Mouse (Mus musculus): Measurements from ENCODE around the gene Sdccag8. TPM values are rescaled to one million over a fixed set of nuclear protein-coding genes. Genes with fewer than 3 reads are reported as not detected.

The Sdccag8 gene
- polyA plus RNA-seq, 1 experiment from 2014 or later, result 11.1 TPM

GRCm38 (mm10) chr1:176851401-176851800, 36.9 kb downstream of the Sdccag8 start:
- Histone ChIP-seq H3K27me3 (ENCODE audit: control insufficient read depth, insufficient read depth, low read length) (no peaks in the 10 kb centered on the region), H3K4me1 (ENCODE audit: control insufficient read depth, insufficient read depth, low read length) (no peaks in the 10 kb centered on the region), H3K9ac (ENCODE audit: low read length) (no peak overlapping the region), H3K9me3 (replicated peaks; ENCODE audit: control insufficient read depth, low read length) (peaks cover 5% of the 10 kb centered on the region), H3K36me3 (ENCODE audit: control insufficient read depth, insufficient read depth) (peaks cover 8% of the 10 kb centered on the region), H3K4me3 (ENCODE audit: low read length) (no peak overlapping the region), H3K27ac (ENCODE audit: low read length) (no peak overlapping the region), H3K4me2 (ENCODE audit: low read depth, low read length) (no peak overlapping the region)
- no peak for ATAC-seq (replicated peaks; ENCODE audit: extremely low read depth, insufficient read depth, low FRiP score)
- 90% methylated on average over 7 of the region's 7 CpGs for WGBS

- no peak overlapping the region for H3K27ac ChIP-seq (ENCODE audit: low read length)
- H3K4me3 ChIP-seq (ENCODE audit: low read length), result no peak overlapping the region
- H3K4me2 ChIP-seq (ENCODE audit: low read depth, low read length), result no peak overlapping the region
- peaks cover 5% of the 10 kb centered on the region for H3K9me3 ChIP-seq (replicated peaks; ENCODE audit: control insufficient read depth, low read length)
- no peak; the same call in 1 of the 2 replicates for ATAC-seq (replicated peaks; ENCODE audit: extremely low read depth, insufficient read depth, low FRiP score)
- WGBS, result 81% methylated on average over 9 of the region's 9 CpGs
- no peaks in the 10 kb centered on the region for H3K27me3 ChIP-seq (ENCODE audit: control insufficient read depth, insufficient read depth, low read length)
- no peak overlapping the region for H3K9ac ChIP-seq (ENCODE audit: low read length)
- peaks cover 6% of the 10 kb centered on the region for H3K36me3 ChIP-seq (ENCODE audit: control insufficient read depth, insufficient read depth)
- no peaks in the 10 kb centered on the region for H3K4me1 ChIP-seq (ENCODE audit: control insufficient read depth, insufficient read depth, low read length)
These were observed 38.5 kb downstream of the Sdccag8 start for GRCm38 (mm10) chr1:176852813-176853590.

- Histone ChIP-seq H3K4me1 (ENCODE audit: control insufficient read depth, insufficient read depth, low read length) (peaks cover 3% of the 10 kb centered on the region), H3K36me3 (ENCODE audit: control insufficient read depth, insufficient read depth) (no peaks in the 10 kb centered on the region), H3K9ac (ENCODE audit: low read length) (no peak overlapping the region), H3K27me3 (ENCODE audit: control insufficient read depth, insufficient read depth, low read length) (no peaks in the 10 kb centered on the region), H3K9me3 (replicated peaks; ENCODE audit: control insufficient read depth, low read length) (no peaks in the 10 kb centered on the region), H3K4me3 (ENCODE audit: low read length) (no peak overlapping the region), H3K27ac (ENCODE audit: low read length) (no peak overlapping the region), H3K4me2 (ENCODE audit: low read depth, low read length) (no peak overlapping the region)
- no peak for ATAC-seq (replicated peaks; ENCODE audit: extremely low read depth, insufficient read depth, low FRiP score)
- 52% methylated on average over 9 of the region's 9 CpGs for WGBS
These were observed 47.7 kb downstream of the Sdccag8 start for GRCm38 (mm10) chr1:176861981-176862644.

- no peak for ATAC-seq (replicated peaks; ENCODE audit: extremely low read depth, insufficient read depth, low FRiP score)
- H3K4me1 ChIP-seq (ENCODE audit: control insufficient read depth, insufficient read depth, low read length), result peaks cover 3% of the 10 kb centered on the region
- no peaks in the 10 kb centered on the region for H3K36me3 ChIP-seq (ENCODE audit: control insufficient read depth, insufficient read depth)
- H3K27me3 ChIP-seq (ENCODE audit: control insufficient read depth, insufficient read depth, low read length), result no peaks in the 10 kb centered on the region
- H3K4me2 ChIP-seq (ENCODE audit: low read depth, low read length), result no peak overlapping the region
- H3K27ac ChIP-seq (ENCODE audit: low read length), result no peak overlapping the region
- WGBS, result 92% methylated on average over 11 of the region's 11 CpGs
- no peak overlapping the region for H3K4me3 ChIP-seq (ENCODE audit: low read length)
- H3K9ac ChIP-seq (ENCODE audit: low read length), result no peak overlapping the region
- no peaks in the 10 kb centered on the region for H3K9me3 ChIP-seq (replicated peaks; ENCODE audit: control insufficient read depth, low read length)
These were observed 56.0 kb downstream of the Sdccag8 start for GRCm38 (mm10) chr1:176870501-176870900.

- no peak overlapping the region for H3K27ac ChIP-seq (ENCODE audit: low read length)
- no peak for ATAC-seq (replicated peaks; ENCODE audit: extremely low read depth, insufficient read depth, low FRiP score)
These were observed 57.5 kb downstream of the Sdccag8 start for GRCm38 (mm10) chr1:176871975-176872374.

GRCm38 (mm10) chr1:176873463-176873862, 59.0 kb downstream of the Sdccag8 start:
- no peak for ATAC-seq (replicated peaks; ENCODE audit: extremely low read depth, insufficient read depth, low FRiP score)
- H3K27ac ChIP-seq (ENCODE audit: low read length), result no peak overlapping the region
- no peaks in the 10 kb centered on the region for H3K4me1 ChIP-seq (ENCODE audit: control insufficient read depth, insufficient read depth, low read length)
- no peak overlapping the region for H3K4me3 ChIP-seq (ENCODE audit: low read length)
- H3K36me3 ChIP-seq (ENCODE audit: control insufficient read depth, insufficient read depth), result no peaks in the 10 kb centered on the region
- no peak overlapping the region for H3K9ac ChIP-seq (ENCODE audit: low read length)
- no peaks in the 10 kb centered on the region for H3K9me3 ChIP-seq (replicated peaks; ENCODE audit: control insufficient read depth, low read length)
- WGBS, result 78% methylated on average over 9 of the region's 9 CpGs
- no peaks in the 10 kb centered on the region for H3K27me3 ChIP-seq (ENCODE audit: control insufficient read depth, insufficient read depth, low read length)
- H3K4me2 ChIP-seq (ENCODE audit: low read depth, low read length), result no peak overlapping the region

More at GRCm38 (mm10) chr1:176871975-176872374, 57.5 kb downstream of the Sdccag8 start:
- no peak overlapping the region for H3K9ac ChIP-seq (ENCODE audit: low read length)
- no peaks in the 10 kb centered on the region for H3K27me3 ChIP-seq (ENCODE audit: control insufficient read depth, insufficient read depth, low read length)
- H3K4me1 ChIP-seq (ENCODE audit: control insufficient read depth, insufficient read depth, low read length), result no peaks in the 10 kb centered on the region
- H3K36me3 ChIP-seq (ENCODE audit: control insufficient read depth, insufficient read depth), result no peaks in the 10 kb centered on the region
- 34% methylated on average over 3 of the region's 3 CpGs for WGBS
- H3K4me3 ChIP-seq (ENCODE audit: low read length), result no peak overlapping the region
- no peaks in the 10 kb centered on the region for H3K9me3 ChIP-seq (replicated peaks; ENCODE audit: control insufficient read depth, low read length)
- no peak overlapping the region for H3K4me2 ChIP-seq (ENCODE audit: low read depth, low read length)

GRCm38 (mm10) chr1:176874155-176874554, 59.7 kb downstream of the Sdccag8 start:
- Histone ChIP-seq H3K9ac (ENCODE audit: low read length) (no peak overlapping the region), H3K27me3 (ENCODE audit: control insufficient read depth, insufficient read depth, low read length) (no peaks in the 10 kb centered on the region), H3K4me1 (ENCODE audit: control insufficient read depth, insufficient read depth, low read length) (no peaks in the 10 kb centered on the region), H3K36me3 (ENCODE audit: control insufficient read depth, insufficient read depth) (no peaks in the 10 kb centered on the region), H3K9me3 (replicated peaks; ENCODE audit: control insufficient read depth, low read length) (no peaks in the 10 kb centered on the region), H3K4me2 (ENCODE audit: low read depth, low read length) (no peak overlapping the region), H3K4me3 (ENCODE audit: low read length) (no peak overlapping the region), H3K27ac (ENCODE audit: low read length) (no peak overlapping the region)
- no peak for ATAC-seq (replicated peaks; ENCODE audit: extremely low read depth, insufficient read depth, low FRiP score)

GRCm38 (mm10) chr1:176877756-176878155, 63.3 kb downstream of the Sdccag8 start:
- ATAC-seq (replicated peaks; ENCODE audit: extremely low read depth, insufficient read depth, low FRiP score), result no peak
- Histone ChIP-seq H3K4me2 (ENCODE audit: low read depth, low read length) (no peak overlapping the region), H3K27me3 (ENCODE audit: control insufficient read depth, insufficient read depth, low read length) (no peaks in the 10 kb centered on the region), H3K27ac (ENCODE audit: low read length) (no peak overlapping the region), H3K36me3 (ENCODE audit: control insufficient read depth, insufficient read depth) (no peaks in the 10 kb centered on the region), H3K9me3 (replicated peaks; ENCODE audit: control insufficient read depth, low read length) (no peaks in the 10 kb centered on the region), H3K4me3 (ENCODE audit: low read length) (no peak overlapping the region), H3K4me1 (ENCODE audit: control insufficient read depth, insufficient read depth, low read length) (no peaks in the 10 kb centered on the region), H3K9ac (ENCODE audit: low read length) (no peak overlapping the region)
- 46% methylated on average over 3 of the region's 3 CpGs for WGBS

GRCm38 (mm10) chr1:176879005-176879404, 64.5 kb downstream of the Sdccag8 start:
- Histone ChIP-seq H3K27ac (ENCODE audit: low read length) (no peak overlapping the region), H3K4me2 (ENCODE audit: low read depth, low read length) (no peak overlapping the region), H3K9ac (ENCODE audit: low read length) (no peak overlapping the region), H3K9me3 (replicated peaks; ENCODE audit: control insufficient read depth, low read length) (no peaks in the 10 kb centered on the region), H3K27me3 (ENCODE audit: control insufficient read depth, insufficient read depth, low read length) (no peaks in the 10 kb centered on the region), H3K4me3 (ENCODE audit: low read length) (no peak overlapping the region), H3K4me1 (ENCODE audit: control insufficient read depth, insufficient read depth, low read length) (no peaks in the 10 kb centered on the region), H3K36me3 (ENCODE audit: control insufficient read depth, insufficient read depth) (no peaks in the 10 kb centered on the region)
- no peak for ATAC-seq (replicated peaks; ENCODE audit: extremely low read depth, insufficient read depth, low FRiP score)
- WGBS, result 58% methylated on average over 2 of the region's 2 CpGs

Measured in heart, embryonic 16.5 days (tissue).